Mouse (Mus musculus) megakaryocyte, embryonic 14.5 days (primary cell): ENCODE data around the gene Ipo11.

Experiments used
- FLI1 ChIP-seq: IDR thresholded peaks from 2 replicates; pipeline ENCODE4 v1.6.1; 2012; ENCODE audit warnings: low read length, inconsistent platforms, mixed read lengths
- GATA1 ChIP-seq: IDR thresholded peaks from 3 replicates; pipeline ENCODE4 v1.6.1; 2012; ENCODE audit warnings: mixed read lengths, low read length, inconsistent platforms, borderline replicate concordance

GRCm38 (mm10) chr13:106805146-106805545 is 131.6 kb downstream of the Ipo11 start:
- TF ChIP-seq FLI1 (no peak), GATA1 (no peak)
